Mouse (Mus musculus) heart, adult 8-10 months (tissue): ENCODE data around the gene Coro2b. TPM values are rescaled to one million over a fixed set of nuclear protein-coding genes. Genes with fewer than 3 reads are reported as not detected.
A peak's percentile ranks its signal among the peaks of the same experiment; 100 is the strongest.

Source experiments
- DNase-seq: peaks from one replicate; pipeline ENCODE4 v3.0.0; 2022; ENCODE audit warnings: low spot score
- total RNA-seq, 4 experiments: library from RNA; stranded (reverse); gene quantifications; 2 replicates each; pipeline ENCODE4 v1.2.4; 2022

Coro2b gene
- total RNA-seq, 4 experiments from 2014 or later = 8.6 to 12.9 (median 10.1) TPM

- no peak for DNase-seq
Measured at GRCm38 (mm10) chr9:62539251-62539711, 2.4 kb upstream of the Coro2b start.

GRCm38 (mm10) chr9:62537941-62538340, 1.1 kb upstream of the Coro2b start:
- DNase-seq = no peak

- DNase-seq = no peak
Measured at GRCm38 (mm10) chr9:62536119-62536654, 657 bp downstream of the Coro2b start.

GRCm38 (mm10) chr9:62535566-62535965, 1.3 kb downstream of the Coro2b start:
- no peak for DNase-seq

GRCm38 (mm10) chr9:62534691-62535090, 2.2 kb downstream of the Coro2b start:
- no peak for DNase-seq

- no peak for DNase-seq
Measured at GRCm38 (mm10) chr9:62534158-62534557, 2.7 kb downstream of the Coro2b start.

GRCm38 (mm10) chr9:62532876-62533275, 4.0 kb downstream of the Coro2b start:
- DNase-seq = no peak

GRCm38 (mm10) chr9:62531459-62532275, 5.2 kb downstream of the Coro2b start:
- no peak for DNase-seq

GRCm38 (mm10) chr9:62528527-62528926, 8.3 kb downstream of the Coro2b start:
- DNase-seq = no peak

GRCm38 (mm10) chr9:62526858-62527257, 10.0 kb downstream of the Coro2b start:
- DNase-seq = no peak

- no peak for DNase-seq
Measured at GRCm38 (mm10) chr9:62526451-62526850, 10.4 kb downstream of the Coro2b start.

- no peak for DNase-seq
Measured at GRCm38 (mm10) chr9:62524761-62525308, 12.0 kb downstream of the Coro2b start.

GRCm38 (mm10) chr9:62522791-62523471, 13.9 kb downstream of the Coro2b start:
- DNase-seq = peak; percentile 71

- peak; percentile 79 for DNase-seq
Measured at GRCm38 (mm10) chr9:62522211-62522610, 14.6 kb downstream of the Coro2b start.

GRCm38 (mm10) chr9:62521541-62521940, 15.3 kb downstream of the Coro2b start:
- DNase-seq = peak; percentile 68

- no peak for DNase-seq
Measured at GRCm38 (mm10) chr9:62520933-62521332, 15.9 kb downstream of the Coro2b start.

GRCm38 (mm10) chr9:62519787-62520503, 16.9 kb downstream of the Coro2b start:
- no peak for DNase-seq

GRCm38 (mm10) chr9:62519334-62519733, 17.5 kb downstream of the Coro2b start:
- no peak for DNase-seq

GRCm38 (mm10) chr9:62518572-62518971, 18.3 kb downstream of the Coro2b start:
- no peak for DNase-seq

- no peak for DNase-seq
Measured at GRCm38 (mm10) chr9:62517112-62517957, 19.5 kb downstream of the Coro2b start.

- no peak for DNase-seq
Measured at GRCm38 (mm10) chr9:62515138-62515537, 21.7 kb downstream of the Coro2b start.
